Mouse (Mus musculus) ES-CJ7 (cell line): ENCODE results near the gene Ssr2.

Source experiments
- DNase-seq: peaks from one replicate; pipeline ENCODE4 v3.0.0; 2011; ENCODE audit warnings: low read depth, low spot score

The Ssr2 gene

DNA sequence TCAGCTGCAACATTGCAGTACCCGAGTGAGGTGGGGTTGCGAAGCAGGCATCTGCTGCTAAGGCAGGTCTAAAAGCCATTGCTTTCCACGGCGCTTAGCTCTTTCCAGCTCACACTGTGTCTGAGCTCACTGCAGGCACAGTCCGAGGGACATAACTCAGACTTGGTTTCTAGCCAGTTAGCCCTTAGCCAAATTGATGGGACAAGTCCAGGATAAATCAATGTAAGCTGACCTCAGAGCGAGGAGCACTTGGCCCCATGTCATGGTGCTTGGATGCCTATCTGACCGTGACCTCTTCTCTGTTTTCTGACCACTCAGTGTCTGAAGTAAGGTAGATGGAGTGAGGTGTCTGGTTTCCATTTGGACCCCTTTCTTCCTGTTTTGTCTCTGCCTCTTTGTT is 11.7 kb upstream of the Ssr2 start:
- no peak for DNase-seq

DNA sequence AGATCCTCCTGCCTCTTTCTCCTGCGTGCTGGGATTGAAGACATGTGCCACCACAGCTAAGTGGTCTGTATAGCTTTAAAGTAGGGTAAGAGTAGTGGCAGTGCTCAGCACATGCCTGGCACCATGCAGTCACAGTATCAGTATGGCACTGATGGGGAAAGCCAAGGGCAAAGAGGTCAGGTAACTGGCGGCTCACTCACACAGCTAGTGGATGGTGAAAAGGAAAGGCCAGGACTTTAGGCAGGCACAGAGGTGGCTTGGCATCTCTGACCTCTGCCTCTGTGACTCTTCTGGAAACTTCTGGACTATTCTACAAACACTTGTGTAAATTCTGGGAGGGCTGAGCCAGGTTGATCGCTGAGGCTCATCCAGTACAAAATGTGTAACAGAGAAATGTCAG is 9.6 kb upstream of the Ssr2 start:
- no peak for DNase-seq

DNA sequence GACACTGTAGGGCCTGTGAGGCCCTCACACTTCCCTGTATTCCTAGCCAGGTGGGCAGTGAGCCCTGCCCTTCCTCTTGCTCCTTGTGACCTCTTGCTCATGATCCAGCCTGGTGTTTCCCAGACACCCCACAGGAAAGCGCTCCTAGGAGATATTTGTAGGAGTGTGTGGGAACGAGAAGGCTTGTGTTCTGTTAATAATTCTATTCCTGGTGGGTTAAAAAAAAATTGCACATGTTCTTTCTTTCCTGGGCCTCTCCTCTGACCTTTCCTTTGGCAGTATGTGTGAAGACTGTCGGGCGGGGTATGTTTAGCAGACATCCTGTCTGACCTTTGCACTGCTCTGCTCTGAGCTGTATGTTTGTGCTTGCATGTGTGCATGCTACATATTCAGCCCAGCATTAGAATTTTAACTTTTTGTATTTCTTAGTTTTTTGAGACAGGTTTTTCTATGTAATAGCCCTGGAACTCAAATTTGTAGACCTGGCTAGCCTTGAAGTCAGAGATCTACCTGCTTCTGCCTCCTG is 9.1 kb upstream of the Ssr2 start:
- DNase-seq, result no peak

DNA sequence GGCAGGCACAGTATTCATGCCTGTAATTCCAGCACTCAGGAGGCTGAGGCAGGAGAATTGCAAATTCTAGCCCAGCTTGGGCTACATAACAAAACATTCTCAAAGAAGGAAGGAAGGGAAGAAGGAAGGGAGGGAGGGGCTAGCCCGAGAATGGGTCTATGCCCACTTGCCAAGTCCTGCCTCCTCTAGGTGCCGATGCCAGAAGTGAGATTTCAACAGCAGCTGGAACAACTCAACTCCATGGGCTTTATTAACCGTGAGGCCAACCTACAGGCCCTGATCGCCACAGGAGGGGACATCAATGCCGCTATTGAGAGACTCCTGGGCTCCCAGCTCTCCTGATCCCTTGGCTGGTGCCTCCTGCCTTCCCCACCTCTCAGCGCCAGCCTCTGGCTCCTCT is 7.8 kb upstream of the Ssr2 start:
- peak; percentile 69 for DNase-seq

DNA sequence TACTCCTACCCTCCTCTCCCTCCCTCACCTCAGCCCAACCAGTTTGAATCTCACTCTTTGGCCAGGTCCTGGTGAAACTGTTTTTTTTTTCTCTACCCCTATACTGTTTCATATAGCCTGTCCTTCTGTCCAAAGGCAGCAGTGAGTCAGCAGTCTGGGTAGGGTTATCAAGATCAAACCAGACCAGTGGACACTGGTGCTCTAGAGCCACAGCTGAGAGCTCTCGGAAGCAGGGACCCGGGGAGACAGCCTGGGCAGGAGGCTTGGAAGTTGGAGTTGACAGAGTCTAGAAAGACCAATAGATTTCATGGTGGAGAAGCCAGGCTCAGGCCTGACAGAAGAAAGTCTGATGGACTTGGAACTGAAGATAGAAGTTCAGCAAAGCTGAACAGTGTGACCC is 7.1 kb upstream of the Ssr2 start:
- DNase-seq, result no peak

DNA sequence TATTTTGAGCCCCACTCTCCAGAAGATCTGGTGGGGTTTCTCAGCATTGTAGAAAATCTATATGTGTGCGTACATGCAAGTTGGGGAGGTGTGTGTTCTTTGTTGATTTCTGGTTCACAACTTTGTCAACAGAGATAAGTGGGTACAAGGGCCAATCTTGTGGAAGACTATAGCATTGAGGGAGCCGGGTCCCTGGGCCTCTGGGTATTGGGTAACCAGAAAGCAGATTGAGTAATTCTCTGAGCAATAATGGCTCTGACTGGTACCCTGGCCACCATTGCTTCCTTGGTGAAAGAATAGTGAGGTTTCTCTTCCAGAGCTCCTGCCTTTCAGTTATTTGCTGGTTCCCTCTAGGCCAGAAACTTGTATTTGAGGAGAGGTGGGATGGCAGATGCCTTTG is 6.6 kb upstream of the Ssr2 start:
- DNase-seq, result no peak

DNA sequence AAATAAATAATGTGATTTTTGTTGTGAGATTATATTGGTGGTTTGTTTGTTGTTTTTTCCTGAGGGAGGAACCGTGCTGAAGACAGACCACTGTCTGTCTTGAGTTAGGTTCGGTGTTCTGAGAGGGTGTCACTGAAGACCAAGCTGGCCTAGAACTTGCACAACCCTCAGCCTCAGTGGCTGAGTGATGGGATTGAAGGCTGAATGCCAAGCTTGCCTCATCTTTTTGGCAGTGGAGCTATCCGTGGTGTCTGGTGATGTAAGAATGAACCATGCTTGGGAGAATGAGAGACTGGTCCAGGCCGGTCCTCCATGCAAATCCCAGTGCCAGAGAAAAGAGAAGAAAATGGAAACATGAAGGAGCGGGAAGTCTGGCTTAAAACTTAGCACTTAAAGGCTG is 6.0 kb upstream of the Ssr2 start:
- peak; percentile 69 for DNase-seq

DNA sequence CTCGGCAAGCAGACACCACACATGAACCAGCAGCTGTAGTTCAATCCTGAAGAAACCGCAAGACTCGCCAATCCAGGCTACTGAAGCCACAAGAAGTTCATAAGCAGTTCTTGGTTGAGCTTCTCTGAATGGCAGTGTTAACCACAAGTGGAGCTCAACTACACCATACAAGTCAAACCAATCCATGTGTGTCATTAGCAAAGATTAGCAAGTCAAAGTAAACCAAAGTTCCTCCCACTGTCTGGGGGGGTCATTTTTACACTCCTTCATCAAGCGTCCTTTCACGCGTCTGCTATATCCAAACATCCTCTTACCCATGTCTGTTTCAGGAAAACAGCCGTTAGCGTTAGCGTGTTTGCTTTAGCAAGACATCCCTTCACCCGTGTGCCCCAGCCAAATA is 5.3 kb upstream of the Ssr2 start:
- DNase-seq, result peak; percentile 64

DNA sequence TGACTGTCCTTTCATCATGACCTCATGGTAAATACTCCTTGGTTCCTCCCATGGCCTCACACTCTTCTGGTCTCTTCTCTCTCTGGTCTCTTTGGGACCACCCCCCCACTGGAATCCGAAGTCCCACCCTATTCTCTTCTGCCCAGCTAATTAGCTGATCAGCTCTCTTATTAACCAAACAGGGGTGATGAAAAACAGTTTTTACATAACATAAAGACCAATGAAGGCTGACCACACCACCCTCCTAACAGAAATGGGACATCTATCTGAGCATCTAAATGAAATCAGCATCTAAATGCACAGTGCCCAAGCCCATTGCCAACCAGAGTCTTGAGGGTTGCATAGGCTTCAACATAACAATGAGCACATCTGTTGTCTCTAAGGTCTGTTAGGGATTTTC is 3.8 kb upstream of the Ssr2 start:
- peak; percentile 100 for DNase-seq

DNA sequence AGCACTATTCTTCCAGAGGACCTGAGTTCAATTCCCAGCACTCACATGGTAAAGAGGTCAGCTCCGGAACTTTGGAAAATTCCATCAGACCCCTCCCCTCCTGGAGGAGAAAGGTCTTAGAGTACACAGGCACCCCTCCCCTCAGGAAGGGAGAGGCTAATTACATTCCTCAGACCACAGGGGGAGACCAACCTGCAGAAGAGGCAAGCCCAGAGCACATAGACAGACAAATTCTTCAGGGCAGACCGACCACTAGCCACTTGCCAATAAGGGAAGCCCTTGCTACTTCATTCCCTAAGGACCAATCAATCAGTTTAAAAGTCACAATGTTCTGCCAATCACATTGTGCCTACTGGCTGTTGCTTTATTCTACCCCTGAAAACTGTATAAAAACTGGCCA is 2.8 kb upstream of the Ssr2 start:
- DNase-seq, result peak; percentile 99

DNA sequence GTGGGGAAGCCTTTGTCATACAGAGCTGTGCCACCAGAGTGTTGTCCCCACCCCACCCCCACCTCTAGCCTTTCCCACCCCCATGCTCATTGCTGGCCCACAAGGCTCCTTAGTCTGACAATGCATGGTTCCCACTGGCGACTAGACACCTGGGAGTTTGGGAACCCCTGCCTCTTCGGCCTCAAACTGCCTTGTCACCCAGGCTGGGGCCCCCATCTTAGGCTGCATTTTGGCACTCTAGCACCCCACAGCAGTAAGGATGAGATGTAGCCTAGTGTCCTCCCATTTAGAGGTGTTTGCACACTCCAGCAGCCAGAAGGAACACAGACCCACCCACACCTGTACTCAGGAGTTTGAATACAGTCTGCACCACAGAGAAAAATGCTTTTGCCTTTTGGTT is 1.9 kb upstream of the Ssr2 start:
- DNase-seq, result peak; percentile 66

DNA sequence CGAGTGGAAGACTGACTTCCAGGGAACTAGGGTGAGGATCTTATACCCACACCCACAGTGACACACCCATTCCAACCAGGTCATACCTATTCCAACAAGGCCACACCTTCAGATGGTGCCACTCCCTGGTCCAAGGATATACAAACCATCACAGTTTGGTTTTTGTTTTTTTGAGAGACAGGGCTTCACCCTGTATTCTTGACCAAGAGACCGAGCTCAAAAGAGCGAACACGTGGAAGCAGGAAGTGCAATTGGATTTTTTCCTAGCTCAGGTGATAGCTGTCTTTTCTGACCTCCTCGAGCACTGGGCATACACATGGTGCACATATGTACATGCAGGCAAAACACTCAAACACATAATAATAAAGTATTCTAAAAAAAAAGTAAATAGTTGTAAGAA is 2.2 kb downstream of the Ssr2 start:
- DNase-seq, result peak; percentile 75

DNA sequence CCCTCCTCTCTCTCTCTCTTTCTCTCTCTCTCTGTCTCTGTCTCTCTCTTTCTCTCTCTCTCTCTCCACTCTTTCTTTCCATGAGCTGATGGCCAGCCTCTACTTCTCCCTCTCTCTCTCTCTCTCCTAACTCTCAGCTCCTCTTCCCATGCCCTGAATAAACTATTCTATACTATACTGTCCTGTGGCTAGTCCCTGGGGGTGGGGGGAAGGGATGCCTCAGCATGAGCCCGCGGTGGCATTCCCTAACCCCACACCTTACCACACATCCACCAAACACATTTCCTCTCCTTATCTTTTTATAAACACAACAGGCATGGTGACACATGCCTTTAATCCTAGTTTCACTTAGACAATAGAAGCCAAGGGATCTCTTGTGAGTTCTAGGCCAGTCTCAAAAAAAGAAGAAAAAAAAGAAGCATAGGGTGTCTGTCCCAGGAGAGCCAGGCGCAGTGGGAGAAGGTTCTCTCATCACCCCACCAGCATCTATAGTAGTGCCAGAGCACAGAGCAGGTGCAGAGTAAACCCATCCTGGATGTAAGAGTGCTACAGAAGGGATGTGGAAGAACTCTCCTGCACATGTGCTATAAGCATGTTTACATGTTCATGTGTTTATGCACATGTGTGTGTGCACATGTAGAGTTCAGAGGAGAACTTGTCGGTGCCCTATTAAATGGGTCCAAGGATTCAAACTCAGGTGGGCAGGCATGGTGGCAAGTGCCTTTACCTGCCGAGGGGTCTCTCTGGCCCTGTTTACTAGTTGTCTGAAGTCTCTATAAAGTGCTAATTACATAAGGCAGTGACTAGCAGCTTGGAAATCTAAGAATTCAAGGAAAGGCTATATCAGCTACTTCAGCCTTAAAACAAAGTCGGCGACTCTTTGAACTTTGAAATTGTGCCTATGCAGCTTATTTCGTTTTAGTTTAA is 3.1 kb downstream of the Ssr2 start:
- DNase-seq, result no peak

DNA sequence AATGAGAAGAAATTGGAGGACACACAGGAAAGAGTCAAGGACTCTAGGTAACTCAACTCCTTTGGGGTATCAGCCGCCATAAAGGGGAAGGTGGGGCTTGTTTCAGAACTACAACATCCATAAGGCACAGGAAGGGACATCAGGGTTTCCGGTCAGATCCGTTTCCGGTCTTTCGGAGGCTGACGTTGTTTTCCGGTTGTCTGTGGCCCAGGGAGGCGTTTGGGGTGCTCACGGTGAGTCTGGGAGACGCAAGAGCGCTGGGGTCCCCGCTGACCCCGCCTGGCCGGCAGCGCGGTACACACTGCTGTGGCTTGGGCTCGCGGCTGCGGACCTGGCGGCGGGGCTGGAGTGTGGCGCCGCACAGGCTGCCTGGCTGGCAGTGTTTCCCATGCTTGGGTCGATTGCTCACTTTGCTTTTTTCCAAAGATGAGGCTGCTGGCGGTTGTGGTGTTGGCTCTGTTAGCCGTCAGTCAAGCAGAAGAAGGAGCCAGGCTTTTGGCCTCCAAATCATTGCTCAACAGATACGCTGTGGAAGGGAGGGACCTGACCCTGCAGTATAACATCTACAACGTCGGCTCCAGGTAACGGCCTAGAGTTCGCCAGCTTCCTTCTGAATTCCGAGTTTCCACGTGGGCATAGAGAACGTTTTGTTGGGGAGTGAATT is 3.9 kb downstream of the Ssr2 start:
- peak; percentile 88 for DNase-seq

DNA sequence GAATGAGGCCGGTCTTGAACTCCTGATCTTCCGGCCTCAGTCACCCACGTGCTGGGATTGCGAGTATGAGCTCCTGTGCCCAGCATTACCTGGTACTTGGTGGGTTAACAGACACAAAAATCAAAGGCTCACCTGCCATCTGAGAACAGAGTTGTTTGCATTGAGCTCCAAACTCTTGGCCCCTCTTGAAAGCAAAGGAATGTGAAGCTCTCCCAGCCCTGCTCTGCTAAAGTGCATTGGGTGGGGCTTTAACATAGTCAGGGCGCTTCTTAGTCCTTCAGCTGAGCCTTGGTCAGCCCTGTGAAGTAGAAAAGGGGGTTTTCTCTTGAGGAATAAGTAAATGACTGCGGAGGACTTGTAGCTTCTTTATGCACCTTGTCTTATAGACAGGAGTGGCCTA is 10.1 kb downstream of the Ssr2 start:
- DNase-seq, result peak; percentile 65

DNA sequence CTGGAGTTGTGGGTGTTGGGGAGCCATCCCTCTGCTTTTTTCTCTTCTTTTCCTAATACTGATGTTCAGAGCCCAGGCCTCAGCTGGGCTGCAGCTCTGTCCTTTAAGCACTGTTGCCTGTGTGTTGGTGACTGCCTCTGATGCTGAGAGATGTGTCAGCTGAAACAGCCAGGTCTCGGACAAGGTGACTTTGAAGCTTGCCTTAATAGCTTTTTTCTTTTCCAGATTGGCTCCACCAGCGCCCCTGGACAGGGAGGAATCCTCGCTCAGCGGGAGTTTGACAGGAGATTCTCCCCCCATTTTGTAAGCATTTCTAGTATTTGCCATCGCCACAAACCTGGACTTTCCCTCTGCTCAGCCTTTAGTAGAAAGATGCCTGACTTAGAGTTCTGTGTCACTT is 11.0 kb downstream of the Ssr2 start:
- peak; percentile 77 for DNase-seq

DNA sequence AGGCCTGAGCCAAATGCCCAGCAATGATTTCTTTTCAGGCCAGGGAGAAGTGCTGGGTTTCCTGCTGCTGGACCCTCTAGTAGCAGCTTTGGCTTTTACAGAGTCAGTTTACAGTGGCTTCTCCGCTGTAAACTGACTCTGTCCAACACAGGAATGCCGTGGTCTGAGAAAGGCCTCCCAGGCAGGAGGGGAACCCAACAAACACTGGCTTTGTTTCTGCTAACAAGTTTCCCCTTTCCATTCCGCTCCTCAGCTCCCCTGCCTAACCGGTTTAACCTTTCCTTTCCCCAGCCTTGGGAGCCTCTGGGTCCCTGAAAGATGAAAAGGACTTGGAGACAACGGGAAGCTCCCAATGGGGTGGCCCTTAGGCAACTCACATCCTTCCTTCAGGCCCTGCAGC is 14.6 kb downstream of the Ssr2 start:
- DNase-seq, result no peak

DNA sequence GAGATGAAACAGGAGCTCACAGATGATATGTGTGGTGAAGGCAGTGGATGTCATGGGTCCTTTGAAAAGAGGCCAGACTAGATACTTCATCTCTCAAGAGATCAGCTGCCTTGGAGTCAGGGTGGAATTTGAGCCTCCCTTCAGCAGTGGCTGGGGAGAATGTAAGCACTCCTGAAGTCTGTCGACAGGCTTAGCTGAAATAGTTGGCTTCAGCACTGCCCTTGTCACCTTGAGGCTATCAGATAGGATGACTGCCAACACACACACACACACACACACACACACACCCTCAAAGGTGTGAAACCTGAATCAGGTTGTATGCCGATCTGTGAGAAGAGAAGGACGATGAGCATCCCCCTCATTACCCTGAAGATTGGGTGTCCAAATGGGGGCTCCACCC is 15.4 kb downstream of the Ssr2 start:
- DNase-seq, result no peak

DNA sequence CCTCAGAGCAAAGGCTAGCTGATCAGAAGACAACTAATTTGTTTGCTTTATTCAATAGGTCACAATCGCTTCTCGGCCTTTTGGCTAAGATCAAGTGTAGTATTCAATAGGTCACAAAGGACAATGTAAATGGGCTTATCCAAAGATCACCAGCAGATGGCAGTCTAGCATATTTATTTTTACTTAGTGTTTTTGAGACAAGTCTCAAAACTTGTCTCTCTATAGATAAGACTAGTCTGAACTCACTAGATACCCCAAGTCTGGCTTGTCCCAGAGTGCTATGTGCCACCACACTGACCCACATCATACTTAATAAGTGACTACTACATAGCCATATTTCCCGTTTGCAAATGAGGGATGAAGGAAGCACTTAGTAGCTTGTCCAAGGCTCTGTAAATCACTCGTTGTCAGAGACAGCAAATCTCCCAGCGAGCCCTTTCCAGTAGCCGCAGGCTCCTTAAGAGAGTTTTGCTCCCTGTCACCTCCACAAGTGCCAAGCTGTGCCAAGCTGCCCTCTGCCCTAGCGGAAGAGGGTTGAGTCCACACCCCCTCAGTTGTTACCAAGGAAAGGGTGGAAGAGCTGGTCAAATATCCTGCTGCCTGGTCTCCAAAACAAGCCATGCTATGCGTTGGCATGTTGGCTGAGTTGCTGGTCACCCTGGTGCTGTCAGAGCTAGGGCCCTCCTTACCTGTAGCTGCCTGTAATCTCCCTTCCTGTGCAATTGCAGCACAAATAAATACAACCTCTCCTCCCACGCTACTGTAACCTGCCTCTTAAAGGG is 16.5 kb downstream of the Ssr2 start:
- peak; percentile 82 for DNase-seq

DNA sequence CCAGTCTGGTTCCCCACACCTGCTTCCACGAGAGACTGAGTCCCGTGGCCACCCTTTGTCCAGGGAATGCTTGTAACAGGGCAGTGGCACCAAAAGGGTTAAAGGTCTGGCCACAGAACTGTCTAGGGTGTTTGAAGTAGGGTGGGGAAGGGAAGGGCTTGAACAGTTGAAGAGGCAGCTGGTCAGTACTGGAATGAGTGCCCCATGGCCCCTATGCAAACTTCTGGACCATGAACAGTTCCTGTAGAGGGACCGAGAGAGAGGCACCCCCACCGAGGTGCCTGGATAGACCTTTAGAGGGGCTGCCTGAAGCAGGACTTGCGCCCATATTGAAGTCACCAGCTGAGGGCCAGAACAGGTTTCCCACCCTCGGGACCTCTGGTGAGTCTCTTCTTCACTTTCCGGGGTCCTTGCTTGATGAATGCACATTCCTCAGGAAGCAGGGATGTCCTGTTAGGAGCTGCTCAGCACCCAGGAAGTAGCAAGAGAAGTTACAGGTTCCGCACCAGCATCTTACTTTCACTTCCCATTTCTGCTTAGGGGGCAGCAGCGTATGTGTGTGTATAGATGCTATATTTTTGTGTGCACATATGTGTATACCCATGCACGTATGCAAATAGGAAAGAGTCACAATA is 17.4 kb downstream of the Ssr2 start:
- no peak for DNase-seq

DNA sequence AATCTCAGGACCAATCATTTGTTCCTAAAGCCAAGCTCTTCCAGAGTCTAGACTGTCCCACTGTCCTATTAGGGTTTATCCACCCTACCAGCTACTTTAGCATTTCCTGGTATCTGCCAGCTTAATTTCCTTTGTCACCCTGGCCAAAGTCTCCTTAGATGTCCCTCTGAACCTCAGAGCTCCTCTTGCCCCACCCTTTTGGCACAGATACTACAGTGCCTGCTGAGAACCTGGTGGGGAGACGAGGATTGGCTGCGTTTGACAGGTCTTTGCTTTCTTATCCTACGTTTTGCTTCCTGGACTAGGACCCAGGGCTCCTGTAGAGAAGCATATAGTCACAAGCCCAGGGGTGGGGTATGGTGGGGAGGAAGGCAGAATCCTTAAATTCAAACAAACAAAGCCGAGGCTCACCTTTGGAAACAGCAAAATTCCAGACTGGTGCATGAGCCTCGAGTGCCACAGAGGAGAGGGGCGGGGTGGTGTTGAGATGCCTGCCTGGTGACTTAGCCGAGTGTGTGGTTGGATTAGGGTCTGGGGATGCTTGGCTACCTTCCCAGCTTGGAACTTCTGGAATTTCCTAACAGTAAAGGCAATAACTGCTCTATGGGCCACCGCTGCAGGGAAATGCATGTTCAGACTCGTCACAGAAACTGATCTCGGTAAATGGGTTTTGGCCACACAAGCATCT is 18.4 kb downstream of the Ssr2 start:
- DNase-seq, result no peak
